Mouse (Mus musculus) heart, postnatal 0 days (tissue): ENCODE measurements around the gene Atf2.

Experiments
- CTCF ChIP-seq: IDR thresholded peaks from 2 replicates; pipeline ENCODE4 v1.5.1; 2016; ENCODE audit warnings: antibody characterized with exemption, control low read depth, low read depth
- EP300 ChIP-seq: IDR thresholded peaks from 2 replicates; pipeline ENCODE4 v1.6.1; 2016; ENCODE audit warnings: antibody characterized with exemption, low read depth

GRCm38 (mm10) chr2:73909116-73909515, 16.7 kb upstream of the Atf2 start:
- no peak for TF ChIP-seq CTCF
- TF ChIP-seq EP300: no peak
